Mouse (Mus musculus): Measurements from ENCODE around the gene Prkcb. TPM values are rescaled to one million over a fixed set of nuclear protein-coding genes. Genes with fewer than 3 reads are reported as not detected.

The Prkcb gene
- polyA plus RNA-seq, 1 experiment from 2014 or later: 111 TPM

- H3K36me3 ChIP-seq (ENCODE audit: control insufficient read depth, insufficient read depth, low read length): no peaks in the 10 kb centered on the region
- peak overlapping the region; percentile 42 for H3K4me3 ChIP-seq (replicated peaks; ENCODE audit: low read depth, low read length)
- H3K9me3 ChIP-seq (ENCODE audit: control insufficient read depth, low read length): no peaks in the 10 kb centered on the region
- H3K4me1 ChIP-seq (ENCODE audit: control insufficient read depth, insufficient read depth, low read length): no peaks in the 10 kb centered on the region
- H3K9ac ChIP-seq (replicated peaks; ENCODE audit: low read length): peak overlapping the region; percentile 50
- peak; percentile 85 for DNase-seq
- no peak for ATAC-seq (ENCODE audit: low FRiP score, low TSS enrichment)
- peak overlapping the region; percentile 70 for H3K27ac ChIP-seq (replicated peaks; ENCODE audit: low read depth, low read length)
- H3K4me2 ChIP-seq (ENCODE audit: low read length): peak overlapping the region; percentile 70
- WGBS: 5% methylated on average over 45 of the region's 45 CpGs
- 0 out of 2 replicates have a peak, but pooled peaks cover 3% of the 10 kb centered on the region for H3K27me3 ChIP-seq (ENCODE audit: control insufficient read depth, insufficient read depth, low read length)
Observed at GRCm38 (mm10) chr7:122670873-122671641, 382.5 kb downstream of the Prkcb start.

- DNase-seq: peak; percentile 20
- Histone ChIP-seq H3K27me3 (ENCODE audit: control insufficient read depth, insufficient read depth, low read length) (0 out of 2 replicates have a peak, but pooled peaks cover 3% of the 10 kb centered on the region), H3K27ac (replicated peaks; ENCODE audit: low read depth, low read length) (no peak overlapping the region), H3K36me3 (ENCODE audit: control insufficient read depth, insufficient read depth, low read length) (no peaks in the 10 kb centered on the region), H3K4me2 (ENCODE audit: low read length) (peak overlapping the region; percentile 70), H3K4me1 (ENCODE audit: control insufficient read depth, insufficient read depth, low read length) (no peaks in the 10 kb centered on the region), H3K9ac (replicated peaks; ENCODE audit: low read length) (no peak overlapping the region), H3K4me3 (replicated peaks; ENCODE audit: low read depth, low read length) (peak overlapping the region; percentile 42), H3K9me3 (ENCODE audit: control insufficient read depth, low read length) (no peaks in the 10 kb centered on the region)
- WGBS: 45% methylated on average over 5 of the region's 5 CpGs
- no peak for ATAC-seq (ENCODE audit: low FRiP score, low TSS enrichment)
Observed at GRCm38 (mm10) chr7:122672981-122673380, 384.4 kb downstream of the Prkcb start.

- WGBS: 68% methylated on average over 7 of the region's 7 CpGs
Observed at GRCm38 (mm10) chr7:122675207-122675606, 386.7 kb downstream of the Prkcb start.

More at GRCm38 (mm10) chr7:122675207-122675606, 386.7 kb downstream of the Prkcb start:
- Histone ChIP-seq H3K4me2 (ENCODE audit: low read length) (peak overlapping the region; percentile 70), H3K4me3 (replicated peaks; ENCODE audit: low read depth, low read length) (no peak overlapping the region), H3K27ac (replicated peaks; ENCODE audit: low read depth, low read length) (no peak overlapping the region), H3K4me1 (ENCODE audit: control insufficient read depth, insufficient read depth, low read length) (no peaks in the 10 kb centered on the region), H3K36me3 (ENCODE audit: control insufficient read depth, insufficient read depth, low read length) (no peaks in the 10 kb centered on the region), H3K27me3 (ENCODE audit: control insufficient read depth, insufficient read depth, low read length) (0 out of 2 replicates have a peak, but pooled peaks cover 3% of the 10 kb centered on the region), H3K9ac (replicated peaks; ENCODE audit: low read length) (no peak overlapping the region), H3K9me3 (ENCODE audit: control insufficient read depth, low read length) (no peaks in the 10 kb centered on the region)
- no peak for ATAC-seq (ENCODE audit: low FRiP score, low TSS enrichment)
- no peak for DNase-seq

Other genes starting within 250 kb of the Prkcb start
- gene Ubfd1, start 221.6 kb upstream of the Prkcb start, polyA plus RNA-seq (2014; fragmentation: Nextera tagmentation; extraction: Ambion mirVana): 93.0 and 108 TPM in 2 replicates
- gene Ears2, start 221.5 kb upstream of the Prkcb start, polyA plus RNA-seq (2014; fragmentation: Nextera tagmentation; extraction: Ambion mirVana): 8.2 and 11.0 TPM in 2 replicates
- gene Ndufab1, start 186.9 kb upstream of the Prkcb start, polyA plus RNA-seq (2014; fragmentation: Nextera tagmentation; extraction: Ambion mirVana): 583 and 649 TPM in 2 replicates
- 5.6 TPM in 2 replicates for gene Palb2, start 155.8 kb upstream of the Prkcb start, polyA plus RNA-seq (2014; fragmentation: Nextera tagmentation; extraction: Ambion mirVana)
- 152 and 167 TPM in 2 replicates for gene Dctn5, start 155.7 kb upstream of the Prkcb start, polyA plus RNA-seq (2014; fragmentation: Nextera tagmentation; extraction: Ambion mirVana)
- 12.7 and 21.4 TPM in 2 replicates for gene Plk1, start 129.3 kb upstream of the Prkcb start, polyA plus RNA-seq (2014; fragmentation: Nextera tagmentation; extraction: Ambion mirVana)
- 1.1 and 1.6 TPM in 2 replicates for gene Ern2, start 102.5 kb upstream of the Prkcb start, polyA plus RNA-seq (2014; fragmentation: Nextera tagmentation; extraction: Ambion mirVana)
- gene Chp2, start 69.3 kb upstream of the Prkcb start, polyA plus RNA-seq (2014; fragmentation: Nextera tagmentation; extraction: Ambion mirVana): 0.59 and 1.3 TPM in 2 replicates